Mouse (Mus musculus) thymus, postnatal 4 days (tissue): ENCODE results near the gene Tc2n.
"Not testable (repeated sequence)": the region's sequence is repeated elsewhere in the genome, so short reads cannot be mapped to it uniquely, and the experiment has no call there.

Experiments used
- DNase-seq: peaks from one replicate; pipeline ENCODE4 v3.0.0; 2021

Gene Tc2n

GRCm38 (mm10) chr12:101718054-101718754 lies at the start of gene Tc2n:
TSS of gene Tc2n (minus strand) at chr12:101718523.
- peak; percentile 80 for DNase-seq

DNA sequence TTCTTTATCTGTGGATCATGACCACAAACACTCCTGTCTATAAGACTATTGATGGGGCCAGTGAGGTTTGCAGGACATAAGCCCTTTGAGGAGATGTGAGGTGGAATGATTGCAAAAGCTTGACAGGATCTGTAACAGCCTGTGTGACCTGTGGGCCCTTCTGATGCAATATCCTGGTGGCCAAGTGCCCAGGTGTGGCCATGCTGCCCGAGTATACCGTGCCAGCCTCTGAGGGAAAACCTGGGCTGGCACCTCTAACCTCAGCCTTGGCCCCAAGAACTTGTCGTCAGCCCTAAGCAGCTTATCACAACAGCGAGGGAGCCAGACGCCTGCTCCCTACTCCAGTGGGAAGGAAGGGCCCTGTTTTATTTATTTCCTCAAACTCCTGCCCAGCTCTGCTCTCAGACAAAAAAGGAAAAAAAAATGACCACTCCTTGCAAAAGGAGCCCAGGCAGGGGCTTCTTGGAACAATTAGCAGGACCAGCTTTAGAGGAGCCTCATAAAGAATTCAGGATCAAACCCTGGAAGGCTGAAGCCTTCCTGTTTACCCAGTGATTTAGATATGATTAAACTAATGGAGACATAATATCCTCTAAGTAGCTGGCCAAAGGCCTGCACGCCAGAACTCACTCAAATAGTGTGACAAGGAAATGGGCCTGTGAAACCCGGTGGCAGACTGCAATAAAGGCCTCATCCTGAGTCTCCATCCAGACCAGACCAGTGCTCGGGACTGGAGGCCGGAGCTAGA lies 49.2 kb upstream of the Tc2n start:
- DNase-seq = no peak

GRCm38 (mm10) chr12:101766228-101766852 lies 48.0 kb upstream of the Tc2n start:
- DNase-seq = no peak

- no peak for DNase-seq
Measured at GRCm38 (mm10) chr12:101764870-101765269, 46.5 kb upstream of the Tc2n start.

DNA sequence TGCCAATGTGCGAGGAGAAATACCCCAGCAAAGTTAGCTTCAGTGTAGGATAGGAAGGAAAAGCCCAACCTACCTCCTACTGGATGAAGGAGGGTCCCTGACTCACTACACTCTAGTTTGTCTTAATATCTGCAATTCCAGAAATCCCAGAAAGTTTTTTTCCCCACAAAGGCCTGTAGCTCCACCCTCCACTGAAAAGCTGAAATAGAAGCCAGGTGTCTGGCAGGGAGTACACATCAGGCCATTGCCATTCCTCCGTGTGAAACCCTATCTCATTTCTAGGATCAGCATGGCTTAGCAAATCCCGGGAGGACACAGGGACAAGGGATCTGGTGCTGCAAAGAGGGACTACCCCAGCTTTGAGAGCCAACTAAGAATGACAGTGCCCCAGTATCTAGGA lies 44.7 kb upstream of the Tc2n start:
- no peak for DNase-seq

DNA sequence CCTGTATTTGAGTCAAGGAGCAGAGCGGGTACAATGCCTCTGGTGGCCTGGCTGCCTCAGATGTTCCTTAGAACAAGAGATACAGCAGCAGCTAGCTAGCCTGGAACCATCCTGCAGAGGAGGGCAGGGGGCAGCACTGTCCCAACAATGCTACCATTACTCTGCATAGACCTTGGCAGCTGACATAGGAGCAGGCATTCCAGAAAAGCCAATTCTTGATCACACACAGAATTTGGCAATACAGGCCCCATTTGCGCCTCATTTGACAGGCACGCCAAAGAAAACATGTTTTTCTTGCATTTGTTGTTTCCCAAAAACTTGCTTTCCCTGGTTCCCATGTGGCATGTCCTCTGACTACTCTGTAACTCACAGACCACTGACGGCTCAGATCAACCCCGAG lies 43.7 kb upstream of the Tc2n start:
- no peak for DNase-seq

DNA sequence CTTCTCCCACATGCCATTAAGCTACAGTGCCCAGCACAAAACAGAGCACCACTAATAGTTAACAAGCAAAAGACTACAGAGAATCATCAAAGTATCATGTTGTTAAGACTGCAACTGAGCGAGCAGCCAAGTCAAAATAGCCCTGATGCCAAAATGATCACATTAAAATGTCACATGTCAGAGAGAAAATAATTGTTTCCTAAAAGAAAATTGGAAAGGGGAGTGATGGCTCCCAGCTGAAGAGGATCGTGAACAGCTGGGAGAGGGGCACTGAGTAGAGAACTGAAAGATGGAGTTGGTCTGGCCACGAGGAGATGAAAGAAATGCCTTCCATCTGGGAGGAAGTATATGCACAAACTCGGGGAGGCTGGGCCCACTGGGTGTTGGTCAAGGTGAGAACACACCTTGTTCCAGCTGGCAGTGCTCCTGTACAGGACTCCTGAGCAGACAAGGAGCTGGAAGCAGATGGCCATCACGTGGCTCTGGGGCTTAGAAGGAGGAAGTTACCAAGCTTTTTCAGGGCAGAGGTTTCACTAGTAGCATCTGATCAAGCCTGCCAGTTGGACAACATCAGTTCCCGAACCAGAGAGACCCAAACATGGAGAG lies 41.2 kb upstream of the Tc2n start:
- DNase-seq = no peak

DNA sequence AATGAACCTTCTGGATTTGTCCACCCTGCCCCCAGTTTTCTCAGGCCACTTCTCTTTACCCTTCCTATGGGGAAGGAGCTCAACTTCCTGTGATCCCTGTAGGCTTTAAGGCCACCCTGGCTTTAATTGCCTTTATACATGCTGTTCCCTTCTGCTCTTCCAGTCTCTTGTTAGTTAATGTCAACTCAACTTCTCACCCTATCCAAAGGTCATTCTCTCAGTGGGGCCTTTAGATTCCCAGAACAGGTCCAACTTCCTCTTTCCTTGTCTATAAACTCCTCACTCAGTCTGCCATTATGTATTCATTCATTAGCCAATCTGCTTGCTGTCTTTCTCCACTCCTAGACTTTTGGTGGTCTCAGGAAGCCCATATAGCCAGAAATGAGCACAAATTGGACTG lies 40.4 kb upstream of the Tc2n start:
- no peak for DNase-seq

DNA sequence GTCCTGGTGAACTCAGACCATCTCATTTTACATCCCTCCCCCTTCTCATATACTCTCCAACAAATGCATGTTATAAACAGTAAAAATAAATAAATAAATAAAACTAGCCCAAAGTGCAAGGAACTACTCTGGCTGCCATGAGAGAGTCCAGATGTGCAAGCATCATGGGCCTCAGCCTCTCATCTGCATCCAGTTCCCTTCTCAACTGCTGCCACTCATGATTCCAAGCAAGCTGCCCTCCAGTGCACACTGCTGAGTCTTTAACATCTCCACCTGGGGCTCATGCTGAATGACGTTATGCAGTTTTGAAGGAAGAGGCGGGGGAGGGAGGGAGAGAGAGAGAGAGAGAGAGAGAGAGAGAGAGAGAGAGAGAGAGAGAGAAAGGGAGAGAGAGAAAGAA lies 24.1 kb upstream of the Tc2n start:
- DNase-seq = no peak

- no peak for DNase-seq
Measured at GRCm38 (mm10) chr12:101740486-101740885, 22.2 kb upstream of the Tc2n start.

DNA sequence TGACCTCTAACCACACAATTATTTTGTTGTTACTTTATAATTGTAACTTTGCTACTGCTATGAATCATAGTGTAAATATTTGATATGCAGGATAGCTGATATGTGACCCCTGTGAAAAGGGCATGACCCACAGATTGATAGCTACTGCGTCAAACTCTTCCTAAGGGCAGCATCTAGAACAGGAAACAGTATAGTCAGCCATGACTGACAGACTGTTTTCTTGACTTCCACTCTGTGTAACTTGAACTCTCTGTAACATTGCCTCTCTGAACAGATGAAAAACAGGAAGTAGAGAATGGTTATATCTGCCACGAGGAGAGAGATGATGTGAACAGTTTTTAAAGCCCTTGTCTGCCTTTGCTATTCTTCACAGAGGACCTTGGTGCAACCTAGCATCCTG lies 21.7 kb upstream of the Tc2n start:
- no peak for DNase-seq

DNA sequence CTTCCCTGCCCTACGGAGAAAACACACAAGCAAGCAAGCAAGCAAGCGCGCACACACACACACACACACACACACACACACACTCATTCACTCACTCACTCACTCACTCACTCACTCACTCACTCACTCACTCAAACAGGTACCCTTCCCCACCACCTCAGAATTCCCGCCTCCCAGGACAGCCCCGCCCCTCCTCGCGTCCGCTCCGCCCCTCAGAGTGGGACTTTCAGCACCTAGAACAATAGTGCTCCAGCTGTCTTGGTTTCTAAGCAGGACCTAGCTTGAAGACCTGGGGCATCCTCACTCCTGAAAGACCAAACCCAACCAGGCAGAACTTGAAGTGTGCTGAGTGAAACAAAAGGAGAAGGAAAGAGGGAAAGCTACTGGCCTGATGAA lies 430 bp upstream of the Tc2n start:
- peak; percentile 21 for DNase-seq

DNA sequence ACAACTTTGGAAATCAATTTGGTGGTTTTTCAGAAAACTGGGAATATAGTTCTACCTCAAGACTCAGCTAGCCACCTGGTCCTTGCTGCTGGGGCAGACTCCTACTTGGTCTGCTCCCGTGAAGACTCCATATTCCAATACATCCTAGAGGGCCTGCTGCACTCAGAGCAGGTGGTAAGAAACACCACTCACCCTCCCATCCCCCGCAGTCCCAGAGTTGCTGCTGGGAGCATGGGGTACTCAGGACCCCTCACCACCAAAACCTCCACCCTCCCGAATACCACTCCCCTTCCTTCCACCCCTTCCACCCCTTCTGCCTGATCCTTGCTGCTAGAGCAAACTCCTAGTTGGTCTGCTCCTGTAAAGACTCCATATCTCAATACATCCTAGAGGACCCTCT lies 19.1 kb downstream of the Tc2n start:
- DNase-seq = no peak

DNA sequence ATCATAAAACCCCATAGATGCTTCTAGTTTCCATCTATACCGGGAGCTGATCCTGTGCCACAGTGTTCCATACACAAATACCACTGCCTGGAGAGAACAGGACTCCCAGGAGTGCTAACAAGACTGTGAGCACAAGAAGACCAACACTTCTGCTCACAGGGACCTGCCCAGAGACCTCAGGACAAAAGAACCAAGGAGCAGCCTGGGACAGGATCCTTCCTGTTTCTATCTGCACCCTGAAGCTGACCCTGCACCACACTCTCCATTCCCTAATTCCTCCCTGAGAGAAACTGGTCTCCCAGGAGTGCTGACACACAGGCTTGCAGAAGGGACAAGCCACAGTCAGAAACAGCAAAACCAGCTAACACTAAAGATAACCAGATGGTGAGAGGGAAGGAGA lies 21.8 kb downstream of the Tc2n start:
- no peak for DNase-seq

DNA sequence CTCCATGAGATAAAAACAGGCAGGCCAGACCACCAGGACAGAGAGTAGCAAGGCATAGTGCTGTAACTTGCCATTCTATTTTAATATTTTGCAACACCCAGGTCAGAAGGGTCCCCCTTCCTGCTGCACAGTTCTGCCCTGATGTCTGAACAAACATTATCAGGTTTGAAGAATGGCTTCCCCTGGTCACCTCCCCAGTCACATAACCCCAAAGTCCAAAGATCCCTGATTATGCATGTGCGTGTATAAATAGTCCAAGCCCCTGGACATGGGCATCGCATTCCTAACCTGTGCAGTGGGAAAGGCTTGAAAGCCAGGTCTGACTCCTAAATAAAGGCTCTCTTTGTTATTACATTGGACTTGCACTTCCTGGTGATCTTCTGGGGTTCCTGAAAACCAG lies 37.8 kb downstream of the Tc2n start:
- DNase-seq = no peak

DNA sequence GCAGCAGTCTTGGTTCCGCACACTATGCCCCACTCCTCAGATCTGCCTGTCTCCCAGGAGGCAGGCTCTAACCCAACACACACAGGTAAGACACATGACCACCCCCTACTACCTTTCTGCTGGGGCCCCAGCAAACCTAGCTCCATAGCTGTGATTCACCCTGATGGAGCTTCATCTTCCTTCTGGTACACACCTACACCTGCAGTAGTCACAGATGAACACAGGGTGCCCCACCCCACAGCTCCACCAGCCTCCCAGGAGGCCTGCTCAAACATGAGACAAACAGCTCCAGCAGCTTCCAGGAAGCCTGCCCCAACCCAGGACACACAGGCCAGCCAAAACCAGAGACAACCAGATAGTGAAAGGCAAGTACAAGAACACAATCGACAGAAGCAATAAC lies 50.8 kb downstream of the Tc2n start:
- no peak for DNase-seq

- no peak for DNase-seq
Measured at GRCm38 (mm10) chr12:101633137-101633536, 85.2 kb downstream of the Tc2n start.

GRCm38 (mm10) chr12:101606622-101607021 lies 111.7 kb downstream of the Tc2n start:
- not testable (repeated sequence) for DNase-seq
